Mouse (Mus musculus) intestine, embryonic 14.5 days (tissue): ENCODE data around the gene Ncstn. TPM values are rescaled to one million over a fixed set of nuclear protein-coding genes. Genes with fewer than 3 reads are reported as not detected.

Experiments
- ATAC-seq: fragments of 200-750 bp; cut with Nextera tagmentation; replicated peaks from 2 replicates; pipeline ENCODE4 v1.8.0; 2017; ENCODE audit warnings: low read depth, moderate number of reproducible peaks, moderate TSS enrichment, moderate library complexity; ENCODE audit not compliant: low FRiP score, low TSS enrichment
- DNase-seq: peaks from one replicate; pipeline ENCODE4 v3.0.0-alpha.2; 2018; ENCODE audit warnings: low spot score
- H3K27ac ChIP-seq: fragments of 300-500 bp; sonication (generic); 2 replicates; pipeline ENCODE4 v1.5.1; 2014; ENCODE audit warnings: low read depth, mild to moderate bottlenecking, control low read depth
- H3K27me3 ChIP-seq: fragments of 300-500 bp; sonication (generic); replicated peaks from 2 replicates; pipeline ENCODE4 v1.6.1; 2014; ENCODE audit warnings: low read length, control low read depth; ENCODE audit not compliant: control insufficient read depth, insufficient read depth
- H3K36me3 ChIP-seq: fragments of 300-500 bp; sonication (generic); 2 replicates; pipeline ENCODE4 v1.6.1; 2014; ENCODE audit warnings: low read length, control low read depth; ENCODE audit not compliant: control insufficient read depth, insufficient read depth
- H3K4me1 ChIP-seq: fragments of 300-500 bp; sonication (generic); replicated peaks from 2 replicates; pipeline ENCODE4 v1.6.1; 2014; ENCODE audit warnings: low read length, control low read depth, mixed read lengths; ENCODE audit not compliant: control insufficient read depth, insufficient read depth
- H3K4me2 ChIP-seq: fragments of 300-500 bp; sonication (generic); 2 replicates; pipeline ENCODE4 v1.6.1; 2014; ENCODE audit warnings: low read length
- H3K4me3 ChIP-seq: fragments of 300-500 bp; sonication (generic); 2 replicates; pipeline ENCODE4 v1.5.1; 2014; ENCODE audit warnings: low read depth, low read length, control low read depth, mixed read lengths
- H3K9ac ChIP-seq: fragments of 300-500 bp; sonication (generic); 2 replicates; pipeline ENCODE4 v1.6.1; 2014; ENCODE audit warnings: mild to moderate bottlenecking, low read length
- H3K9me3 ChIP-seq: fragments of 300-500 bp; sonication (generic); 2 replicates; pipeline ENCODE4 v1.6.1; 2016; ENCODE audit warnings: low read length, control low read depth; ENCODE audit not compliant: control insufficient read depth
- WGBS: fragments of 180-500 bp; shearing (Covaris S2); extraction: QIAGEN DNeasy Blood & Tissue Kit; methylation state at CpG from one replicate; pipeline ENCODE4 v1.1.7; 2014; 5-methylcytosine and 5-hydroxymethylcytosine counted together
- polyA plus RNA-seq: library from polyadenylated mRNA; unstranded; fragments of >200 nt; fragmentation: Nextera tagmentation; extraction: Ambion mirVana; gene quantifications from 2 replicates; pipeline ENCODE4 v1.2.1, GENCODE M21; 2014

Ncstn gene
- polyA plus RNA-seq, 1 experiment from 2014 or later: 140 TPM

GRCm38 (mm10) chr1:172053541-172054440, 28.8 kb downstream of the Ncstn start:
- Histone ChIP-seq H3K4me3 (peak overlapping the region; percentile 21), H3K9ac (peak overlapping the region; percentile 32), H3K4me2 (peak overlapping the region; percentile 52), H3K27me3 (peaks cover 42% of the 10 kb centered on the region), H3K9me3 (no peaks in the 10 kb centered on the region), H3K4me1 (peaks cover 19% of the 10 kb centered on the region), H3K36me3 (no peaks in the 10 kb centered on the region), H3K27ac (no peak overlapping the region)
- whole genome bisulfite sequencing: 6% methylated on average over 42 of the region's 42 CpGs
- DNase-seq: no peak
- peak; percentile 33; the same call in 1 of the 2 replicates for ATAC-seq

DNA sequence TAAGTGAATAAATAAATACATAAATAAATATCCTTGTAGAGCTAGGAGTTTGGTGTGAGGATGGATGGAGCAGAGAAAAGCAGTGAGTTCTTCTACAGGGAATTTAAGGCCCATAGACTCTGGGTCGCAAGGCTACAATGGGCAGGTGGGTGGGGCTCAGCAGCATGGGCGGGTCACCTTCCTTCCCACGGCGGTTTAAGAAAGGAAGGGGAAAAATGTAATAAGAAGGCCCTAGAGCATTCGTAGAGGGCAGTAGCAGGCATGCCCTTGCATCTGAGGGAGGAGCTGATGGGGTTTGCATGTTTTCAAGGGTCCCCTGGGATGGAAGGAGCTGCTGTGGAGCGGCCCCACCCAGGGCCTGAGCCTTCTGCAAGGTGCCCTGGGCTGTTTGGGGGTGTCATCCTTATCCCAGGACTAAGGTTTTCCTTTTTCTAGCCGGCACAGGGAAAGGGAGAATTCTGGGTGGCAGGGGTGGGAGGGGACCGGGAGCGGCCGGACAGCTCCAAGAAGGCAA, 29.8 kb downstream of the Ncstn start:
- DNase-seq (no peak), ATAC-seq (no peak)
- Histone ChIP-seq H3K36me3 (no peaks in the 10 kb centered on the region), H3K9me3 (no peaks in the 10 kb centered on the region), H3K27ac (no peak overlapping the region), H3K27me3 (peaks cover 42% of the 10 kb centered on the region), H3K4me3 (no peak overlapping the region), H3K4me2 (peak overlapping the region; percentile 52), H3K4me1 (peaks cover 19% of the 10 kb centered on the region), H3K9ac (no peak overlapping the region)
- WGBS: 14% methylated on average over 10 of the region's 10 CpGs

DNA sequence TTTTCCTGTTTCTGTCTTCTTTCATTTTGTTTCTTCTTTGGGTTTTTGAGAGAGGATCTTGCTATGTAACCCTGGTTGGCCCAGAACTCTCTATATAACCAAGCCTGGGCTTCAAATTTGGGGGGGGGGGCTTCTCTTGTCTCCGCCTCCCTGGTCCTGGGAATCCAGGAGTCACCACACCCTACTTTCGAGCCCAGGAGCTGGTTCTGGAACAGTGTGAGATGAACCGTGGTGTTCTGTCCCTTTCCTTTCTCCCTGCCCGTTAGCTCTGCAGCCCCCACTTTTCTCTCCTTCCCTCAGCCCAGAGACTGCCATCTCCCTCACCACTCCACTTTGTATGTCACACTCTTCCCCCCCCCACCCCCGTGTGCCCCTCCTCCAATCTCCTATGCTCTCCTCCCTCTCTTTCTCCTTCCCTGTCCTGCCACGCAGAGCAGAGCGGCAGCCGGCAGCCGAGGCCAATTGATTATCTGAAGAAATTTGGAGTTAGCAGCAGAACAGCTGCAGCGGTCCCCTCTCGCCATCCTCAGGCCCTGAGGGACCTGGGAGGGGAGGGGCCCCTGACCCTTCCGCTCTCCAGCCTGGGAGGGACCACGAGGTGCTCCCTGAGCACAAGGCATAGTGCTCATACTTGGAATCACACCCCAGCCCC, 33.3 kb downstream of the Ncstn start:
- Histone ChIP-seq H3K9me3 (no peaks in the 10 kb centered on the region), H3K27ac (no peak overlapping the region), H3K4me3 (no peak overlapping the region), H3K4me1 (peaks cover 20% of the 10 kb centered on the region), H3K4me2 (no peak overlapping the region), H3K27me3 (peaks cover 24% of the 10 kb centered on the region), H3K9ac (no peak overlapping the region), H3K36me3 (no peaks in the 10 kb centered on the region)
- DNase-seq: no peak
- ATAC-seq: no peak
- WGBS: 36% methylated on average over 13 of the region's 13 CpGs

- Histone ChIP-seq H3K27ac (no peak overlapping the region), H3K9ac (0 out of 2 replicates have a peak overlapping the region, but pooled peaks have one; percentile 10), H3K4me3 (no peak overlapping the region), H3K36me3 (no peaks in the 10 kb centered on the region), H3K4me1 (peaks cover 11% of the 10 kb centered on the region; the same call in 1 of the 2 replicates), H3K4me2 (0 out of 2 replicates have a peak overlapping the region, but pooled peaks have one; percentile 2), H3K27me3 (peaks cover 14% of the 10 kb centered on the region), H3K9me3 (no peaks in the 10 kb centered on the region)
- no peak for DNase-seq
- 0 out of 2 replicates have a peak, but pooled peaks have one; percentile 20 for ATAC-seq
- 38% methylated on average over 6 of the region's 6 CpGs for WGBS
These were observed 34.3 kb downstream of the Ncstn start for GRCm38 (mm10) chr1:172048241-172048734.

DNA sequence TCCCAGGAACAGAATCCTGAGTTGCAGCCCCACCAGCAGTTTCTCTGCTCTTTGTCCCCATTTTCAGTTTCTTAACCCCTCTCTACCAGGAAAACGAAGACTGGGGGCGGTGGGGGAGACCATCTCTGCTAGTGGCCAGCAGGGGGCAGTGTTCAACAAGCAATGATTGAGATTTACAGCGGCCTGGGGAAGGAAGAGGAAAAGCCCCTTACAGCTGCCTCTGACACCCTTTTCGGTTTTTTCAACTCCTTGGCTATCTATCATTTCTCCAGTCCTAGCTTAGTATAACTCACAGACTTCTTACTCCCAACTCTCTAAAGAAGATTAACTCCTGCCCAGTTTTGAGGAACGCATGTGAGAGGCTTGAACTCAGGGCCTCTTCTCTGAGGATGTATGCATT, 35.7 kb downstream of the Ncstn start:
- Histone ChIP-seq H3K4me1 (0 out of 2 replicates have a peak, but pooled peaks cover 9% of the 10 kb centered on the region), H3K27me3 (0 out of 2 replicates have a peak, but pooled peaks cover 4% of the 10 kb centered on the region), H3K4me2 (0 out of 2 replicates have a peak overlapping the region, but pooled peaks have one; percentile 6), H3K9me3 (no peaks in the 10 kb centered on the region), H3K9ac (no peak overlapping the region), H3K4me3 (no peak overlapping the region), H3K27ac (no peak overlapping the region), H3K36me3 (no peaks in the 10 kb centered on the region)
- ATAC-seq (peak; percentile 22; the same call in 1 of the 2 replicates), DNase-seq (peak; percentile 91)
- WGBS: 12% methylated on average over 5 of the region's 5 CpGs

GRCm38 (mm10) chr1:172046410-172046809, 36.2 kb downstream of the Ncstn start:
- Histone ChIP-seq H3K27ac (no peak overlapping the region), H3K4me2 (no peak overlapping the region), H3K27me3 (0 out of 2 replicates have a peak, but pooled peaks cover 4% of the 10 kb centered on the region), H3K4me3 (no peak overlapping the region), H3K9me3 (no peaks in the 10 kb centered on the region), H3K4me1 (0 out of 2 replicates have a peak, but pooled peaks cover 9% of the 10 kb centered on the region), H3K9ac (no peak overlapping the region), H3K36me3 (no peaks in the 10 kb centered on the region)
- no peak for ATAC-seq
- 66% methylated on average over 8 of the region's 8 CpGs for WGBS
- DNase-seq: no peak

DNA sequence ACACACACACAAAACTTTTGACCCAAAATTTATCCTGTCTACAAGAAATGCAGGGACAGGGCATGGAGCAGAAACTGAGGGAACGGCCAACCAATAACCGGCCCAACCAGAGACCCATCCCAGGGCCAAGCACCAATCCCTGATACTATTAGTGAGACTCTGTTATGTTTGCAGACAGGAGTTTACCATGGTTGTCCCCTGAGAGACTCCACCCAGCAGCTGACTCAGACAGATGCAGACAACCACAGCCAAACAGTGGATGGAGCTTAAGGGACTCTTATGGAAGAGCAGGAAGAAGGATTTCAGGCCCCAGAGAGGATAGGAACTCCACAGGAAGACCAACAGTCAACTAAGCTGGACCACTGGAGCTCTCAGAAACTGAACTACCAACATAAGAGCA, 52.7 kb downstream of the Ncstn start:
- 97% methylated on average over 2 of the region's 2 CpGs for whole genome bisulfite sequencing
- no peak overlapping the region for H3K9ac ChIP-seq
- H3K4me2 ChIP-seq: no peak overlapping the region
- ATAC-seq (no peak), DNase-seq (no peak)
- H3K9me3 ChIP-seq: no peaks in the 10 kb centered on the region
- no peak overlapping the region for H3K27ac ChIP-seq
- H3K4me3 ChIP-seq: no peak overlapping the region
- no peaks in the 10 kb centered on the region for H3K27me3 ChIP-seq
- H3K4me1 ChIP-seq: peaks cover 18% of the 10 kb centered on the region
- H3K36me3 ChIP-seq: no peaks in the 10 kb centered on the region
